ENCODE assay signal across 8 mouse cellular contexts in genomic region chr11:115933747-115934110, GRCm38 (mm10). TPM values are rescaled to one million over a fixed set of nuclear protein-coding genes. Genes with fewer than 3 reads are reported as not detected.
A peak's percentile ranks its signal among the peaks of the same experiment; 100 is the strongest.
DNase-seq lines count a peak whose midpoint lies in the region; ATAC-seq and TF ChIP-seq lines count a peak whose summit lies in the region.

No protein-coding gene starts in this region.

- no peak for TF ChIP-seq POLR2A in heart, adult 2 months (IDR thresholded peaks at IDR 0.05; ENCODE audit: insufficient read depth, low read depth, low read length)

- H3K27ac ChIP-seq in heart, adult 2 months = peak overlapping the region; percentile 72
- peak overlapping the region; percentile 59 for H3K27ac ChIP-seq in heart, postnatal 0 days (ENCODE audit: low read depth)

- no peak for TF ChIP-seq CTCF in heart, adult 2 months (IDR thresholded peaks at IDR 0.05)
- no peak for TF ChIP-seq CTCF in E14TG2a.4 (conservative IDR thresholded peaks at IDR 0.05; ENCODE audit: low read length)
- TF ChIP-seq CTCF in heart, postnatal 0 days (IDR thresholded peaks at IDR 0.05; ENCODE audit: low read depth) = no peak

- DNase-seq in heart, adult 2 months = no peak
- no peak for DNase-seq in heart, adult 11 months
- DNase-seq in heart, postnatal 0 days (ENCODE audit: low spot score) = no peak
- DNase-seq in T-cell, adult 2 months (ENCODE audit: low spot score) = no peak
- DNase-seq in thymus, postnatal 4 days = no peak
- no peak for DNase-seq in spleen, postnatal 14 days (ENCODE audit: low spot score in 2 of 2)

- H3K36me3 ChIP-seq in heart, adult 2 months (ENCODE audit: control insufficient read depth, insufficient read depth, low read length) = peaks cover 6% of the 10 kb centered on the region; the same call in 1 of the 2 replicates
- H3K36me3 ChIP-seq in E14TG2a.4 (ENCODE audit: insufficient read depth, low read length) = peaks cover 66% of the 10 kb centered on the region
- peaks cover 22% of the 10 kb centered on the region for H3K36me3 ChIP-seq in heart, postnatal 0 days (replicated peaks; ENCODE audit: control insufficient read depth, insufficient read depth, low read length)

- no peaks in the 10 kb centered on the region for H3K9me3 ChIP-seq in E14TG2a.4 (ENCODE audit: low read length)
- H3K9me3 ChIP-seq in heart, postnatal 0 days (replicated peaks; ENCODE audit: control insufficient read depth, low read length) = no peaks in the 10 kb centered on the region

- intact Hi-C loops in heart, adult 2 months (cut with DNase I) = loop anchor here (10.0 kb wide), 1 partner anchor 201 kb away; the partner anchor contains the start of genes Mrpl38 and Trim65

- H3K27me3 ChIP-seq in heart, adult 2 months (ENCODE audit: control insufficient read depth, insufficient read depth, low read length) = no peaks in the 10 kb centered on the region
- H3K27me3 ChIP-seq in E14TG2a.4 (ENCODE audit: insufficient read depth, low read length) = no peaks in the 10 kb centered on the region
- no peaks in the 10 kb centered on the region for H3K27me3 ChIP-seq in heart, postnatal 0 days (ENCODE audit: control insufficient read depth, insufficient read depth, low read length)

- 0 out of 2 replicates have a peak, but pooled peaks have one; percentile 4 for ATAC-seq in heart, postnatal 0 days (ENCODE audit: insufficient read depth, low read depth)
- ATAC-seq in megakaryocyte, adult 5-6 weeks (ENCODE audit: poor library complexity, severe bottlenecking) = peak; percentile 2; the same call in 1 of the 2 replicates

- peaks cover 2% of the 10 kb centered on the region; the same call in 1 of the 2 replicates for H3K79me2 ChIP-seq in heart, adult 2 months (replicated peaks; ENCODE audit: control insufficient read depth, insufficient read depth, low read length)

- H3K9ac ChIP-seq in heart, adult 2 months (ENCODE audit: low read depth, low read length) = peak overlapping the region; percentile 80
- H3K9ac ChIP-seq in heart, postnatal 0 days (replicated peaks; ENCODE audit: low read depth, low read length) = peak overlapping the region; percentile 83

- peak overlapping the region; percentile 89 for H3K4me2 ChIP-seq in heart, postnatal 0 days (ENCODE audit: low read depth, low read length)

- WGBS in heart, adult 2 months = under 1% methylated on average over 16 of the region's 16 CpGs
- WGBS in heart, postnatal 0 days = under 1% methylated on average over 16 of the region's 16 CpGs

- H3K4me1 ChIP-seq in heart, adult 2 months (ENCODE audit: control insufficient read depth, insufficient read depth, low read length) = peaks cover 3% of the 10 kb centered on the region
- H3K4me1 ChIP-seq in E14TG2a.4 (replicated peaks; ENCODE audit: low read depth, low read length) = peaks cover 48% of the 10 kb centered on the region
- H3K4me1 ChIP-seq in heart, postnatal 0 days (ENCODE audit: control insufficient read depth, insufficient read depth) = peaks cover 17% of the 10 kb centered on the region

- no peak for TF ChIP-seq EP300 in heart, adult 2 months (IDR thresholded peaks at IDR 0.05; ENCODE audit: insufficient read depth, low read depth, low read length)
- no peak for TF ChIP-seq EP300 in heart, postnatal 0 days (IDR thresholded peaks at IDR 0.05; ENCODE audit: low read depth)

- peak overlapping the region; percentile 80 for H3K4me3 ChIP-seq in heart, adult 2 months
- H3K4me3 ChIP-seq in E14TG2a.4 (replicated peaks; ENCODE audit: low read length) = peak overlapping the region; percentile 100
- H3K4me3 ChIP-seq in heart, postnatal 0 days (ENCODE audit: low read depth, low read length) = peak overlapping the region; percentile 89

RNA-seq across cellular contexts. Expression of gene Recql5, which starts 0.5 kb away (rescaled TPM):
- total RNA-seq in heart, adult 2 months (2021) = 1 to 10 TPM; 6.8 to 7.4 TPM
- polyA plus RNA-seq in heart, adult 2 months (2012; rRNA removed) = 10.2 and 12.2 TPM in 2 replicates
- 5.4 and 5.8 TPM in 2 replicates for total RNA-seq in heart, postnatal 0 days (2014; rRNA removed; ENCODE audit: low replicate concordance)
- polyA plus RNA-seq in heart, postnatal 0 days (2015; fragmentation: Nextera tagmentation; extraction: Ambion mirVana) = 6.2 and 6.3 TPM in 2 replicates
- total RNA-seq in megakaryocyte, adult 5-6 weeks (2015) = 13.2 and 19.9 TPM in 2 replicates
- total RNA-seq in megakaryocyte, adult 5-6 weeks (2017) = 19.9 and 22.5 TPM in 2 replicates

RNA-seq across cellular contexts. Expression of gene Sap30bp, which starts 0.6 kb away (rescaled TPM):
- total RNA-seq in heart, adult 2 months (2021) = 10 to 100 TPM; 16.4 to 18.1 TPM
- polyA plus RNA-seq in heart, adult 2 months (2012; rRNA removed) = 9.1 and 10.8 TPM in 2 replicates
- 11.7 and 17.9 TPM in 2 replicates for total RNA-seq in heart, postnatal 0 days (2014; rRNA removed; ENCODE audit: low replicate concordance)
- polyA plus RNA-seq in heart, postnatal 0 days (2015; fragmentation: Nextera tagmentation; extraction: Ambion mirVana) = 19.0 and 19.6 TPM in 2 replicates
- total RNA-seq in megakaryocyte, adult 5-6 weeks (2015) = 18.6 and 22.6 TPM in 2 replicates
- 158 and 190 TPM in 2 replicates for total RNA-seq in megakaryocyte, adult 5-6 weeks (2017)

RNA-seq across cellular contexts. Expression of gene Smim6, which starts 21.9 kb away (rescaled TPM):
- not detected for total RNA-seq in heart, adult 2 months (2021)
- 0.29 and 0.35 TPM in 2 replicates for polyA plus RNA-seq in heart, adult 2 months (2012; rRNA removed)
- not detected in 2 replicates for total RNA-seq in heart, postnatal 0 days (2014; rRNA removed; ENCODE audit: low replicate concordance)
- 0.98 and 1.6 TPM in 2 replicates for polyA plus RNA-seq in heart, postnatal 0 days (2015; fragmentation: Nextera tagmentation; extraction: Ambion mirVana)
- total RNA-seq in megakaryocyte, adult 5-6 weeks (2015) = 2.7 and 4.9 TPM in 2 replicates
- 0.73 TPM in 1 of 2 replicates, not detected in the other for total RNA-seq in megakaryocyte, adult 5-6 weeks (2017)

RNA-seq across cellular contexts. Expression of gene Smim5, which starts 34.0 kb away (rescaled TPM):
- total RNA-seq in heart, adult 2 months (2021) = 10 to 100 TPM; 10.2 to 17.8 TPM
- polyA plus RNA-seq in heart, adult 2 months (2012; rRNA removed) = 21.8 and 32.8 TPM in 2 replicates
- 57.5 and 83.0 TPM in 2 replicates for total RNA-seq in heart, postnatal 0 days (2014; rRNA removed; ENCODE audit: low replicate concordance)
- polyA plus RNA-seq in heart, postnatal 0 days (2015; fragmentation: Nextera tagmentation; extraction: Ambion mirVana) = 79.3 and 93.3 TPM in 2 replicates
- total RNA-seq in megakaryocyte, adult 5-6 weeks (2015) = 37.5 and 48.1 TPM in 2 replicates
- 40.4 and 42.5 TPM in 2 replicates for total RNA-seq in megakaryocyte, adult 5-6 weeks (2017)

RNA-seq across cellular contexts. Expression of gene Itgb4, which starts 40.8 kb away (rescaled TPM):
- total RNA-seq in heart, adult 2 months (2021) = 1 to 10 TPM; 2.6 to 2.9 TPM
- polyA plus RNA-seq in heart, adult 2 months (2012; rRNA removed) = 1.9 and 3.1 TPM in 2 replicates
- total RNA-seq in heart, postnatal 0 days (2014; rRNA removed; ENCODE audit: low replicate concordance) = 1.1 and 1.5 TPM in 2 replicates
- polyA plus RNA-seq in heart, postnatal 0 days (2015; fragmentation: Nextera tagmentation; extraction: Ambion mirVana) = 0.85 and 1.1 TPM in 2 replicates
- 0.09 TPM in 1 of 2 replicates, not detected in the other for total RNA-seq in megakaryocyte, adult 5-6 weeks (2015)
- total RNA-seq in megakaryocyte, adult 5-6 weeks (2017) = not detected in 2 replicates
